Mouse (Mus musculus): ENCODE results near the gene Gm28038.
A peak's percentile ranks its signal among the peaks of the same experiment; 100 is the strongest.

Gene Gm28038

GRCm38 (mm10) chr2:30280743-30281142 lies at the start of gene Gm28038:
TSS of gene Gm28038 (plus strand) at chr2:30281043.
- no peak for DNase-seq (ENCODE audit: low spot score)

- no peak for DNase-seq (ENCODE audit: low spot score)
Observed at GRCm38 (mm10) chr2:30235593-30235992, 45.2 kb upstream of the Gm28038 start.

DNA sequence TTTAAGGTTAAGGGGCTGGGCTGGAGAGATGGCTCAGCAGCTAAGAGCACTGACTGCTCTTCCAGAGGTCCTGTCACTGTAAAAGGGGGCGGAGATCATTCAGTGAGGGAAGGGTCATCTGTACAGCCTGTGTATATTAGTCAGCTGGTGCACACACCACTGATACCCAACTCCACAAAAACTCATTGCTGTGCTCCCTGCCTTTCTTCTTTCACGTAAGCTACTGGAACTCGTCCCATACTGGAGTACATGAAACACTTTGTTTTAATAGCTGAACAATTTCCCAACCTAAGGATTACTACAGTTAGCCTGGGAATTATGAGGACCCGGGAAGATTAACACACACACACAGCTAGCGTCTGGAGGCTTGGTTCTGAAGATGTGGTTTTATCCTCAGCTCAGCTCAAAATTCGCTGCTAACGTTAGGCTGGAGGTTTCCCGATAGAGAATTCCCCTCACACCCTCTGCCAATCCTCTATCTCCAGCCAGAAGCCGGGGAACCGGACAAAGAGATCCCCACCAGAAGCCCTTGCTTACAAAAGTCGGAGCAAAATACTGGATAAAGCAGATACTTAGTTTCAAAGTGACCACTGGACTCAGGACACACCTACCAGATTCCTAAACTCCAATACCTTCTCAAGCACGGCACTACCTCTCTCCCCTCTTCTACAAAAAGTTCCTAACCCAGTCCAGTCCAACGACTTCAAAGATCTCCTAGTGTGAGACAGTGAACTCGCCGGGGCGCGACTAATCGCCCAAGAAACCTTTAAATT lies 44.2 kb upstream of the Gm28038 start:
- DNase-seq (ENCODE audit: low spot score), result peak; percentile 33

DNA sequence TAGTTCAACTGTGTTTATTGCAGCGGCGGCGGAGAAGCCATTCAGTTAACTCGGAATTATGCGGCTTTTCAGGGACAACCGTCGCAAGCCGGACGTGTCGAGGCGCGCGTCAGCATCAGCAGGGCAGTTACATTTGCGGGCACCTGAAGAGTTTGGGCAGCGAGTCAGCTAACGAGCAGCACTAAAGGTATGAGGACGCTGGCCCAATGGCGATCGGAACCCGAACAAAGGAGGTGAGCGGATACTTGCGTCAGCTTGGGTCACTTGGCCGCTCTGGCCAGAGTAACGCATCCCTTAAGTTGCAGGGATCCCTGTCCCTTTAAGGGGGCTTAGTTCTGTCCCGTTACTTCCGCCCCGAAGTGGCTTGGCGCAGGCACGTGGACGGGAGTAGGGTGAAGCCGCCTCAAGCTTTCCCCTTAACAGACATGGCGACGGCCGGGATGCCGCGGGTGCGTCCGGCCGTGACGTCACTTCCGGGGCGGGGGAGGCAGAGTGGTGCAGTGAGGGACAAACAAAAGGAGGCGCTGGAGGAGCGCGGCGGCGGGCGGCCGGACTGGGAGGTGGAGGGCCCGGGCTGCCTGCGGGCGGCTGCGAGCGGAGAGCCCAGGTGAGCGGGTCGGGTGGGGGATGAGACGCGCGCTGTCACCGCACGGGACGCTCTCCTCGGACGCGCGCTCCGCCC lies 43.5 kb upstream of the Gm28038 start, which contains the start of gene Lrrc8a:
Lrrc8a (plus strand) TSS at position 517 of the 682 bp plus-strand sequence.
- DNase-seq (ENCODE audit: low spot score), result peak; percentile 97

GRCm38 (mm10) chr2:30237881-30238280 lies 43.0 kb upstream of the Gm28038 start:
- no peak for DNase-seq (ENCODE audit: low spot score)

GRCm38 (mm10) chr2:30238906-30239465 lies 41.9 kb upstream of the Gm28038 start:
- no peak for DNase-seq (ENCODE audit: low spot score)

DNA sequence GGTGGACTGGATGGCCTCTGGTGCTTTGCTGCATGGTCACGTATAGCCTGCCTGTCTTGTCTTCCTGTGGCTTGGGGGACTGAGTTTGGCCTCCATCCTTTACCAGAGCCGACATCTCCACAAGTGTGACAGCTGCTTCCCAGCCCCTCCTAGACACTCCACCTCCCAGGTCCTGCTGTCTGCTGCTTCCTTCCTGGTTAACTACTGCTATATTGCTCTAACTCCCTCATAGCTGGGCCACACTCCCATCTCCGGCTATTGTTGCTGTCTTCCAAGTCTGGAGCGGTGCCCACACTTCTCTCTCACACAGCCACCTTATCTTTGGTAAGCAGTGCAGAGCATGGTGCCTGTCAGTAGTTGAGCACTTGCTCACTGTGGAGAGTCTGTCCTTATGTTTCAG lies 41.1 kb upstream of the Gm28038 start:
- no peak for DNase-seq (ENCODE audit: low spot score)

DNA sequence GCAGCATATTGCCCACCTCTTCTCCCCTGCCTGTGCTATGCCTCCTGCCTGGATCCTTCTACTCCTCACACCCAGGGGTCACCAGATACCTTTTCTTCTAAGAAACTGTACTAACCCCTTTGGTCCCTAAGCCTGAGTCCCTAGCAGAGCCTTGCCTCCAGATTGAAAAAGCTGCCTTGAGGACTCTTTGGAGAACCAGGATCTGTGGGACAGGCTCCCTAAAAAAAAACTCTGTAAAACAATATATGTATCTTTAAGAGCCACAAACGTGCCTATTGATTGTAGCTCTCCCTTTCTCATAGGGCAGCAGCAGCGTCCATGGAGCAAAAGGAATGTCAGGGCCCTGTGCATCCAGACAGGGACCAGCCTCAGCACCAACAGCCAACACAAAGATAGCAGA lies 40.6 kb upstream of the Gm28038 start, which contains the start of gene Gm28035:
Gm28035 (plus strand) TSS at position 301 of the 400 bp plus-strand sequence.
- DNase-seq (ENCODE audit: low spot score), result no peak

GRCm38 (mm10) chr2:30242509-30242908 lies 38.3 kb upstream of the Gm28038 start:
- no peak for DNase-seq (ENCODE audit: low spot score)

- no peak for DNase-seq (ENCODE audit: low spot score)
Observed at GRCm38 (mm10) chr2:30243391-30243790, 37.5 kb upstream of the Gm28038 start.

DNA sequence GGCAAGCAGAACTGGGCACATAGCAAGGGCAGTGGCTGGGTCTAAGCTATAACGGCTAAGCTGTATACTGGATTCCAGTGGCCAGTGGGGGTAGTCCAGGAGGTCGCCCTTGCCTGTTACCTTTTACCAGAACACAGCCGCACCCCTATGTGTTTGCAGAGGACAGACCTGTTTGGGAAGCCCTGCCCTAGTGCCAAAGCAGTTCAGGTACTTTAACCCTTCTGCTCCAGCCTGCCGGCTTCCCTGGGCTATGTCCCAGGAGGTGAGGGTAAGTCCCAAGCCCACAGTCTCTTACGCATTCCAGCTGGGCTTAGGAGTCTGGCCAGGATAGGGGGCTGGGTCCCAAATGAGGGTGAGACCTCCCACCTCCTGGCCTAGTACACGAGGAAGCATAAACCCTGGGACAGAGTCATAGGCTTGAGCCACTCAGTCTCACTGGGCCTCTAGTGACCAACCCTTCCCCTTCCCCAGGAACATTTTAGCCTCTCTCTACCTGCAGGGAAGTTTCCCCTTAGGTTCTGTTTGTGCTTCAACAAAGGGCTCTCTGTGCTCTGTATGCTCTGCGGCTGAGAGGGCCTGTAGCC lies 36.2 kb upstream of the Gm28038 start:
- DNase-seq (ENCODE audit: low spot score), result no peak

DNA sequence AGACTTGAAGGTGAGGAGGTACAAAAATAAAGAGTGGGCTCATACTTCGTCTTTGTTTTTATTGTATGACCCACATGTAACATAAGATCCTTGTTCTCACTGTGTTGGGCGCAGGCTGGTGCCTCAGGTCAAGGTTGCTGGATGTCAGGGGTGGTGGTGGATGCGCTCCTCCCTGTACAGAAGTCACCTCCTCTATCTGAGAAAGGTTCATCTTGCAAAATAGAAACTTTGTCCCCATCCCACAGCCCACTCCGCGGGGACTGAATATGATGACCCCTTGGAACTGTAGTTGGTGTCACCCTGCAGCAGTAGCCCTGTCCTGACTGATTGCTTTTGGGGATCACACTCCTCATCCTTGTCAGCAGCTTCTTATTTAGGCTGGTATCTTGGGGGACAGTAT lies 33.8 kb upstream of the Gm28038 start:
- no peak for DNase-seq (ENCODE audit: low spot score)

DNA sequence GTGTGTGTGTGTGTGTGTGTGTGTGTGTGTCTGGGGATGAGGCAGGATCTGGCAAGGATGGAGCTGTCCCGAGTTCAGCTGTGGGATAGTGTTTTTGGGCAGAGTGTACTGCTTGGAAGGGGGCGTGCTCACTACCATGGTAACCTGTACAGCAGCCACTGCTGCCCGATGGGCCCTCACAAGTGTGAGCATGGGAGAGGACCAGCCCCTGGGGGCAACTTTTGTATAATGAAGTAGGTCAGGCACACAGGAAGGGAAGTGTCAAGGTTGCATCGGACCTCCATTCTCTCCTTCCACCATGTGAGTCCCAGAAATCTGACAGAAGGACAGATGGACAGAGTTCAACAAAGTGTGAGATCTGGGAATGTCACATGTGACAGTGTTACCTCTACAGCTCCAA lies 33.2 kb upstream of the Gm28038 start:
- no peak for DNase-seq (ENCODE audit: low spot score)

DNA sequence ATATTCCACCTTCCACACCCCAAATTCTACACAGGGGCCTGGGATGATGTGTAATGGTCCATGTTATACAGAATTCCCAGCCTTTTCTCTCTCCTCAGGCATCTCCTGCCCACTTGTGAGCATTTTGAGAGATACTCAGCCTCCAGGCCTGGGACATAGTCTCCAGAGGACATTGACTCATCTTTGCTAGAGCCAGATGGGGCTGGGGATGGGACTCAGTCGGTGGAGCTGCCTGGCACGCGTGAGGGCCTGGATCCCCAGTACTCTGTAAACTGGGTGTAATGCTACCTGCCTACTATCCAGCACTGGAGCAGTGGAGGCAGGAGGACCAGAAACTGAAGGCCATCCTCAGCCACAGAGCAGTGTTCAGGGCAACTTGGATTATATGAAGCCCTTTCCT lies 31.7 kb upstream of the Gm28038 start:
- no peak for DNase-seq (ENCODE audit: low spot score)

DNA sequence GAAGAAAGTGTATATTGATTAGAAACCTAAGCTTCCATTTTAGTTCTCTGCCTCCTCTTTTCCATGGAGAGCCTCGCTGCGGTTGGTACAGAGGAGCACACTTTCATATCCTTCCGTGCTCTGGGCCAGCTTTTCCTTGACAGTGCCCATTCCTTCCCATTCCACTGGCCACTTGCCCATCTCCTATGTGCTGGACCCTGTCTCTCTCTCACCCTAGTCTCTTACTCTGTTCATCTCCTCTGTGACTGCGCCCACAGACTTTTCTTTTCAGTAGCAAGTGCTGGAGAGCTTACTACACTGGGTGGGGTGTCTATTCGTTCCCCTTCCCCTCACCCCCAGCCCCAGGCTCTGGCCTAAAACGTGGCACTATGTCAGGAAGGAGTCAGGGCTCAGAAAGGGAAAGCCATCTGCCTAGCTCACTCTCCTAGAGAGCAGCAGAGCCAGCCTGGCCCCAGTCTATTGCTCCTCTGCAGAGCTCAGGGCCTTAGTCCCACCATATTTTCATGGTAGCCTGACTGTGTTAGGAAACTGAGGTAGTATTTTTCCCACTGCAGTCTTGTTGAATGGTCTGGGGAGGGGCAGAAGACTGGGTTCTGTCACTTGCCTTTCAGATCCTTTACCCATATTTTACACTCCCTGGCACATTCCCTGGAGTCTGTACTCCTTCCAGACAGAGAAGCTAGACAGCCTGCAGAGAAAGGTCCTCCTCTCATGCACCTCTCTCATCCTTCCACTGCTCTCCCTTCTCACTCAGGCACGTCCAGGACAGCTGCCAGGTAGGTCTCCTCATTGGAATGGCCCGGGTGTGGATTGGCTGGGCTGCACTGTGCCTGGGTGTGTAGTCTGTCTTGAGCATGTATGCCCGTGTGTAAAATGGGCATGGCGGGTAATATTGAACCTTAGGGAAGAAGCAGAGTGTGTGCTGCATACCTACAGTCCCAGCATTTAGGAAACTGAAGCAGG lies 30.4 kb upstream of the Gm28038 start:
- DNase-seq (ENCODE audit: low spot score), result no peak

DNA sequence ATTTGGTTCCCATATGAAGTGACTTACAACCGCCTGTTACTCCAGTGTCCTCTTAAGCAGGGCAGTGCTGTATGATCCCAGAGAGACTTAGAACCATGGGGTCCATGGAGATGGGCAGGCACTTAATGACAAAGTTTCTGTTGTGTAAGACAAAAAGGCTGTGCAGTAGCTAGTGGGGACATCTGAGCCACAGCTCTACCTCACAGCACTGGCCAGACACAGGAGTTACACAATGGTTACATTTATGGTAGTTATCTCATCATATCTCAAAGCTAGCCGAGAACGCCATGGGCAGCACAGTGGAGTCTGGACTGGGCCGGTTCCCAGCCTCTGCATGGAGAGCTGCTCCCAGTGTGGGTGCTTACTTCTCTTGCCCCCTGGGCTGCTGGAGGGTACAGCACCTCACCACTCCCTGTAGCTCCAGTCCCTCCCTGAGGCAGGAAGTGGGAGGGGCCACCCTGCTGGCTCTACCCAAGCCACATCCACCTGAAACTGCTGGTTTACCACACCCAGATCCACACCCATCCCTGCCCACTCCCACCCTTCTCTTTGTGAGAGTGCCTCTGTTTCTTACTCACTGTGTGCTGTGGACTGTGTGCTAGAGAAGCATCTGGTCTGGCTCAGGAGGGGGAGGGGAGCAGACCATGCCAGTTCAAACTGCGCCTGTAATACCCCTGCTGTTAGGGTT lies 29.3 kb upstream of the Gm28038 start:
- no peak for DNase-seq (ENCODE audit: low spot score)

DNA sequence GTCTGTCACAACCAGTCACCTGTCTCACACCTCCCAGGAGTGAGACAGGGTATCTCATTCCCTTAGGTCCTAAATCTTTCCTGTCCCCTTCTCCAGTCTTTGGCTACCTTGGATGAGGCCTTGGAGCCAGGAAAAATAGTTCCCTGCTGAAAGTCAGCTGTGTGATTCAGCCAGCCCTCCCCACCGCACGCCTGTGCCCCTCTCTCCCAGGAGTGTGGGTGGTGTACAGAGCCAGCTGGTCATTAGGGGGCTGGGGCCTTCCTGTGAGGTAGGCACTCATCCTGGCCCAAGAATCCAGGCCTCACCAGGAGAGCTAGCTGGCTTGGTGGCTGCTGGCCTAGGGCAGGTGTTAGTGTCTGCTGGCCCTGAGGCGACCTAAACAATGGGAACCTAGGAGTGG lies 28.3 kb upstream of the Gm28038 start:
- no peak for DNase-seq (ENCODE audit: low spot score)

- no peak for DNase-seq (ENCODE audit: low spot score)
Observed at GRCm38 (mm10) chr2:30253809-30254208, 27.0 kb upstream of the Gm28038 start.

DNA sequence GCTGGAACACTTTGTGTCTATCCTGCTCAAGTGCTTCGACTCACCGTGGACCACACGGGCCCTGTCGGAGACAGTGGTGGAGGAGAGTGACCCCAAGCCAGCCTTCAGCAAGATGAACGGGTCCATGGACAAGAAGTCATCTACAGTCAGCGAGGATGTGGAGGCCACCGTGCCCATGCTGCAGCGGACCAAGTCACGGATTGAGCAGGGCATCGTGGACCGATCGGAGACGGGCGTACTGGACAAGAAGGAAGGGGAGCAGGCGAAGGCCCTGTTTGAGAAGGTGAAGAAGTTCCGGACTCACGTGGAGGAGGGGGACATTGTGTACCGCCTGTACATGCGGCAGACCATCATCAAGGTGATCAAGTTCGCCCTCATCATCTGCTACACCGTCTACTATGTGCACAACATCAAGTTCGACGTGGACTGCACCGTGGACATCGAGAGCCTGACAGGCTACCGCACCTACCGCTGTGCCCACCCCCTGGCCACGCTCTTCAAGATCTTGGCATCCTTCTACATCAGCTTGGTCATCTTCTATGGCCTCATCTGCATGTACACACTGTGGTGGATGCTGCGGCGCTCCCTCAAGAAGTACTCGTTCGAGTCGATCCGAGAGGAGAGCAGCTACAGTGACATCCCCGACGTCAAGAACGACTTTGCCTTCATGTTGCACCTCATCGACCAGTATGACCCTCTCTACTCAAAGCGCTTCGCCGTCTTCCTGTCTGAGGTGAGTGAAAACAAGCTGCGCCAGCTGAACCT lies 25.0 kb upstream of the Gm28038 start:
- DNase-seq (ENCODE audit: low spot score), result no peak

Data from retina, embryonic 14.5 days (tissue).